Mouse (Mus musculus) ES-E14 (cell line): ENCODE data around the gene Tmsb15b1. TPM values are rescaled to one million over a fixed set of nuclear protein-coding genes. Genes with fewer than 3 reads are reported as not detected.
A peak's percentile ranks its signal among the peaks of the same experiment; 100 is the strongest.

Source experiments
- DNase-seq: peaks from one replicate; pipeline ENCODE4 v3.0.0-alpha.2; 2013; ENCODE audit warnings: low read depth, low spot score
- H3K27ac ChIP-seq: 2 replicates; pipeline ENCODE4 v1.5.1; 2012; ENCODE audit warnings: low read depth, mild to moderate bottlenecking, low read length, moderate library complexity, mixed read lengths; ENCODE audit not compliant: poor library complexity, insufficient read depth, severe bottlenecking
- H3K36me3 ChIP-seq: 2 replicates; pipeline ENCODE4 v1.6.1; 2012; ENCODE audit warnings: mild to moderate bottlenecking, low read length, moderate library complexity, mixed read lengths; ENCODE audit not compliant: control insufficient read depth, poor library complexity, insufficient read depth, severe bottlenecking
- H3K4me1 ChIP-seq, 2 experiments: fragments of 150-350 bp in 1 of 2; sonication (generic) in 1 of 2; 2 replicates each; pipeline ENCODE4 v1.6.1; 2012; ENCODE audit warnings: low read length in 2 of 2, mild to moderate bottlenecking in 1 of 2, mixed read lengths in 1 of 2; ENCODE audit not compliant: control insufficient read depth in 2 of 2, insufficient read depth in 2 of 2, poor library complexity in 1 of 2
- H3K4me3 ChIP-seq, 2 experiments: fragments of 150-350 bp in 1 of 2; sonication (generic) in 1 of 2; 2 replicates each; pipeline ENCODE4 v1.5.1; 2012; ENCODE audit warnings: low read length in 2 of 2, low read depth in 1 of 2, mild to moderate bottlenecking in 1 of 2, mixed read lengths in 1 of 2; ENCODE audit not compliant: insufficient read depth in 1 of 2, poor library complexity in 1 of 2, severe bottlenecking in 1 of 2
- H3K9ac ChIP-seq: 2 replicates; pipeline ENCODE4 v1.6.1; 2012; ENCODE audit warnings: low read depth, mild to moderate bottlenecking, low read length, mixed read lengths; ENCODE audit not compliant: poor library complexity, insufficient read depth, severe bottlenecking
- H3K9me3 ChIP-seq: fragments of 150-350 bp; sonication (generic); 2 replicates; pipeline ENCODE4 v1.6.1; 2012; ENCODE audit warnings: low read depth, mild to moderate bottlenecking, low read length; ENCODE audit not compliant: control insufficient read depth, insufficient read depth
- CHD2 ChIP-seq: IDR thresholded peaks from 2 replicates; pipeline ENCODE4 v1.6.1; 2014; ENCODE audit warnings: mild to moderate bottlenecking, low read depth, low read length, inconsistent platforms
- HCFC1 ChIP-seq: IDR thresholded peaks from 2 replicates; pipeline ENCODE4 v1.6.1; 2012; ENCODE audit warnings: low read length, inconsistent platforms, borderline replicate concordance; ENCODE audit not compliant: insufficient read depth
- MAFK ChIP-seq: IDR thresholded peaks from 2 replicates; pipeline ENCODE4 v1.6.1; 2014; ENCODE audit warnings: mild to moderate bottlenecking, low read depth, low read length, inconsistent platforms; ENCODE audit not compliant: insufficient read depth
- ZC3H11A ChIP-seq: IDR thresholded peaks from 2 replicates; pipeline ENCODE4 v1.6.1; 2012; ENCODE audit warnings: low read depth, mild to moderate bottlenecking, inconsistent platforms, low read length, borderline replicate concordance
- ZNF384 ChIP-seq: IDR thresholded peaks from 2 replicates; pipeline ENCODE4 v1.6.1; 2012; ENCODE audit warnings: low read depth, low read length, inconsistent platforms
- in situ Hi-C, 2 experiments: fragments of 600-800 bp; cut with MboI; formaldehyde crosslinking; loops; one replicate each; pipeline ENCODE4 v1.15.1; 2025; ENCODE audit warnings: low sequenced_read_pairs in 2 of 2, inconsistent platforms in 1 of 2; ENCODE audit not compliant: unreplicated experiment in 2 of 2
- total RNA-seq: library from RNA; depleted of rRNA; stranded (reverse); fragments of 300-350 nt; gene quantifications from 2 replicates; pipeline ENCODE4 v1.2.3, GENCODE M21; 2012; rRNA removed

The Tmsb15b1 gene
- total RNA-seq, result 8.4 and 12.0 TPM in 2 replicates

DNA sequence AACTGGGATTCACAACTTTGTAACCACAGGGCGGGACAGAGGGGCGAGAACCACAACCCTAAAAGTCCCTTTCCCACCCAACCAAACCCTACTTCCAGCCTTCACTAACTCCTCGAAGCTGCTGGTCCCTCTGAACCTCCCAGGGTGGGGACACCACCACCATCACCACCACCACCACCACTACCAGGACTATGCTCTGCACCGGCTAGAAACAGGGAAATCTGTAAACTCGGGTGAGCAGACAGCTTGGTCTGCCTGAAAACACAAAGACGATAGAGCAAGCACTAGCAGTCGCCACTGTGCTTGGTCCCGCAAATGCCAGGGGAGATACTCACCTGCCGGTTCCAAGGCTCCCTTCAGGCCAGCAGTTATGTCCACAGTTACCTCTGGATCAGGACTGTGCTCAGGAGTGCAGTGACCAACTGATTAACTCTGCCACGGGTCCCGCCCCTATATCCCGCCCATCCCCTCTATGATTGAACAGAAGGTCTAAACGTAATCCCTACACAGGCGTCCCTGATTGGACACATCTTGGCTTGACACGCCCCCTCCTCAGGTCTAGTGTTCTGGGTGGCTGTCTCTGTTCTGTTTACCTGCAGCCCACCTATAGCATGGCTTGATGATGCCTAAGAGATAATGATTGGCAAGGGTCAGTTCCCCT is at the start of gene Tmsb15b1, which contains the start of gene Tmsb15l:
Gene Tmsb15b1 (minus strand): TSS at position 451 of the 661 bp plus-strand sequence.
Gene Tmsb15l (minus strand): TSS at position 446 of the 661 bp plus-strand sequence.
- in situ Hi-C loops, result no loop called here
- TF ChIP-seq HCFC1, result no peak
- Histone ChIP-seq H3K4me1 (no peaks in the 10 kb centered on the region), H3K4me3 (peak within 1 kb of the TSS; percentile 73 to 77), H3K9me3 (no peaks in the 10 kb centered on the region), H3K36me3 (no peaks in the 10 kb centered on the region), H3K9ac (peak within 1 kb of the TSS; percentile 43), H3K27ac (no peak within 1 kb of the TSS)
- peak; percentile 60 for DNase-seq

DNA sequence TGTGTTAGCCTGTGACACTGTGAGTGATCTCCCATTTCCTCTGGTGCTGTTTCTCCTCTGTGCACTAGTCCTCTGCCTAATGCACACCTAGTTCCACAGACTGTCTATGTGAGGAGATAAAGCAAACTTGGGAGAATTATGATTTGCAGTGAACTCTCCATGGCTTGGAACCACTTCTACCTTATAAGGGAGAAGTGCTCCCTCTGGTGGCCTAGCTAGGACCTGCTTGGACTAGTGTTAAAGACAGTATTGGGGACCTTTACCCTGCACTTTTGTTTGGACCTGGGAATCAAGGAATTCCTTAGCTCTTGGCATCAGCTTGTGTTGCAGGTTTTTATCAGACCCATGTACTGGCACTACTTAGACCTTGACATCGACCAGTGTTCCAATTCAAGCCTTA is 42.6 kb upstream of the Tmsb15b1 start:
- no peaks in the 10 kb centered on the region for H3K9me3 ChIP-seq
- H3K9ac ChIP-seq, result no peak overlapping the region
- H3K4me1 ChIP-seq, result no peaks in the 10 kb centered on the region
- peak; percentile 62 for DNase-seq
- no peaks in the 10 kb centered on the region for H3K36me3 ChIP-seq
- peak overlapping the region in 1 of 2 experiments; percentile 46; a peak in 2 of 4 replicates for H3K4me3 ChIP-seq
- H3K27ac ChIP-seq, result no peak overlapping the region
- in situ Hi-C loops, result no loop called here
- TF ChIP-seq MAFK (no peak), ZNF384 (no peak), HCFC1 (no peak), CHD2 (no peak), ZC3H11A (no peak)

DNA sequence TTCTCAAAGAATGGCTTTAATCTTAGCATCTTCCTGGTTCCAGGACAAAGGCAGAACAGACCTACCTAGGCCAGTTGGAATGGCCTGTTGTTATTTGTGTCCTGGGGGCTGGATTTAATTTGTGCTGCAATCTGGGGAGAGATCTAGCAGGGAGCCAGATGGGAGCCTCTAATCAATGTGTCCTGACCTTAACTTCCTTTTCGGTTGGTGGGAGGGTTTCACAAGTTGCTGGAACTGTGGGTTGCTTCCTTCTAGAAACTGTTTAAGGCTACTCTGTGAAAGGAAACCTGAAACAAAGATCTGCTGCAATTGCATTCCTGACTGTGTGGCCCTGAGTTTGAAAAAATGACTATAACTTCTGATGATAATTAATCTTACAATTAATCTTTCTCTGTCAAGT is 41.0 kb upstream of the Tmsb15b1 start:
- H3K4me1 ChIP-seq, result no peaks in the 10 kb centered on the region
- DNase-seq, result no peak
- in situ Hi-C loops, result no loop called here

GRCm38 (mm10) chrX:137015099-137015709 is 38.5 kb upstream of the Tmsb15b1 start:
- Histone ChIP-seq H3K4me3 (no peak overlapping the region), H3K9ac (no peak overlapping the region; the same call in 1 of the 2 replicates), H3K4me1 (no peaks in the 10 kb centered on the region), H3K9me3 (no peaks in the 10 kb centered on the region), H3K36me3 (no peaks in the 10 kb centered on the region), H3K27ac (no peak overlapping the region)
- in situ Hi-C loops, result no loop called here
- TF ChIP-seq CHD2, result no peak
- TF ChIP-seq ZC3H11A, result no peak
- TF ChIP-seq MAFK, result no peak
- TF ChIP-seq HCFC1, result no peak
- TF ChIP-seq ZNF384, result no peak
- no peak for DNase-seq

More for the DNA sequence above, 41.0 kb upstream of the Tmsb15b1 start:
- Histone ChIP-seq H3K36me3 (no peaks in the 10 kb centered on the region), H3K9ac (no peak overlapping the region), H3K4me3 (no peak overlapping the region), H3K9me3 (no peaks in the 10 kb centered on the region), H3K27ac (no peak overlapping the region)
- TF ChIP-seq HCFC1, result no peak
- TF ChIP-seq CHD2, result no peak
- TF ChIP-seq MAFK, result no peak
